Mouse (Mus musculus): ENCODE data around the gene AI597479. TPM values are rescaled to one million over a fixed set of nuclear protein-coding genes. Genes with fewer than 3 reads are reported as not detected.

The AI597479 gene
- polyA plus RNA-seq, 1 experiment from 2014 or later, result 38.6 TPM

- 46% methylated on average over 2 of the region's 2 CpGs for WGBS
- Histone ChIP-seq H3K36me3 (no peaks in the 10 kb centered on the region), H3K9ac (no peak overlapping the region), H3K27ac (replicated peaks) (no peak overlapping the region), H3K4me2 (no peak overlapping the region), H3K4me1 (replicated peaks) (no peaks in the 10 kb centered on the region), H3K9me3 (no peaks in the 10 kb centered on the region), H3K4me3 (no peak overlapping the region), H3K27me3 (no peaks in the 10 kb centered on the region)
- no peak for ATAC-seq (ENCODE audit: low read depth)
Measured at GRCm38 (mm10) chr1:43147474-43147873, 49.0 kb downstream of the AI597479 start.

- H3K9me3 ChIP-seq, result no peaks in the 10 kb centered on the region
- no peak for ATAC-seq (ENCODE audit: low read depth)
- no peak overlapping the region for H3K4me2 ChIP-seq
- H3K4me3 ChIP-seq, result no peak overlapping the region
- H3K4me1 ChIP-seq (replicated peaks), result no peaks in the 10 kb centered on the region
- no peaks in the 10 kb centered on the region for H3K36me3 ChIP-seq
- H3K9ac ChIP-seq, result no peak overlapping the region
- H3K27me3 ChIP-seq, result no peaks in the 10 kb centered on the region
- H3K27ac ChIP-seq (replicated peaks), result no peak overlapping the region
- 74% methylated on average over 3 of the region's 3 CpGs for WGBS
Measured at GRCm38 (mm10) chr1:43150225-43150624, 51.7 kb downstream of the AI597479 start.

GRCm38 (mm10) chr1:43152626-43153025 is 54.1 kb downstream of the AI597479 start:
- H3K36me3 ChIP-seq, result no peaks in the 10 kb centered on the region
- no peak overlapping the region for H3K27ac ChIP-seq (replicated peaks)
- no peak overlapping the region for H3K4me3 ChIP-seq
- H3K4me2 ChIP-seq, result no peak overlapping the region
- no peak for ATAC-seq (ENCODE audit: low read depth)
- no peaks in the 10 kb centered on the region for H3K4me1 ChIP-seq (replicated peaks)
- no peaks in the 10 kb centered on the region for H3K27me3 ChIP-seq
- H3K9ac ChIP-seq, result no peak overlapping the region
- no peaks in the 10 kb centered on the region for H3K9me3 ChIP-seq
- WGBS, result 92% methylated on average over 4 of the region's 4 CpGs

- ATAC-seq (ENCODE audit: low read depth), result no peak
- H3K4me3 ChIP-seq, result no peak overlapping the region
- no peaks in the 10 kb centered on the region for H3K27me3 ChIP-seq
- 85% methylated on average over 5 of the region's 5 CpGs for WGBS
- H3K4me2 ChIP-seq, result no peak overlapping the region
- no peaks in the 10 kb centered on the region for H3K4me1 ChIP-seq (replicated peaks)
- no peak overlapping the region for H3K27ac ChIP-seq (replicated peaks)
- no peaks in the 10 kb centered on the region for H3K9me3 ChIP-seq
- no peaks in the 10 kb centered on the region for H3K36me3 ChIP-seq
- H3K9ac ChIP-seq, result no peak overlapping the region
Measured at GRCm38 (mm10) chr1:43153538-43153937, 55.0 kb downstream of the AI597479 start.

- no peak overlapping the region for H3K27ac ChIP-seq (replicated peaks)
- H3K4me3 ChIP-seq, result no peak overlapping the region
- H3K36me3 ChIP-seq, result no peaks in the 10 kb centered on the region
- 65% methylated on average over 2 of the region's 2 CpGs for WGBS
- no peak overlapping the region for H3K9ac ChIP-seq
- H3K9me3 ChIP-seq, result no peaks in the 10 kb centered on the region
- ATAC-seq (ENCODE audit: low read depth), result no peak
- no peaks in the 10 kb centered on the region for H3K4me1 ChIP-seq (replicated peaks)
- no peak overlapping the region for H3K4me2 ChIP-seq
- no peaks in the 10 kb centered on the region for H3K27me3 ChIP-seq
Measured at GRCm38 (mm10) chr1:43154491-43154890, 56.0 kb downstream of the AI597479 start.

GRCm38 (mm10) chr1:43157907-43158306 is 59.4 kb downstream of the AI597479 start:
- ATAC-seq (ENCODE audit: low read depth), result no peak
- Histone ChIP-seq H3K9ac (no peak overlapping the region), H3K27ac (replicated peaks) (no peak overlapping the region), H3K4me1 (replicated peaks) (peaks cover 6% of the 10 kb centered on the region), H3K36me3 (no peaks in the 10 kb centered on the region), H3K27me3 (peaks cover 4% of the 10 kb centered on the region; the same call in 1 of the 2 replicates), H3K4me3 (no peak overlapping the region), H3K4me2 (no peak overlapping the region), H3K9me3 (no peaks in the 10 kb centered on the region)
- 88% methylated on average over 2 of the region's 2 CpGs for WGBS

- WGBS, result 71% methylated on average over 4 of the region's 4 CpGs
- Histone ChIP-seq H3K27me3 (peaks cover 4% of the 10 kb centered on the region; the same call in 1 of the 2 replicates), H3K4me2 (no peak overlapping the region), H3K27ac (replicated peaks) (no peak overlapping the region), H3K9ac (no peak overlapping the region), H3K4me3 (no peak overlapping the region), H3K9me3 (no peaks in the 10 kb centered on the region), H3K4me1 (replicated peaks) (peaks cover 16% of the 10 kb centered on the region), H3K36me3 (no peaks in the 10 kb centered on the region)
- ATAC-seq (ENCODE audit: low read depth), result no peak
Measured at GRCm38 (mm10) chr1:43159429-43159828, 60.9 kb downstream of the AI597479 start.

GRCm38 (mm10) chr1:43162394-43162793 is 63.9 kb downstream of the AI597479 start:
- 88% methylated on average over 3 of the region's 3 CpGs for WGBS
- no peaks in the 10 kb centered on the region for H3K36me3 ChIP-seq
- peak overlapping the region; percentile 69 for H3K4me3 ChIP-seq
- H3K27ac ChIP-seq (replicated peaks), result no peak overlapping the region
- H3K4me1 ChIP-seq (replicated peaks), result peaks cover 16% of the 10 kb centered on the region
- peaks cover 4% of the 10 kb centered on the region; the same call in 1 of the 2 replicates for H3K27me3 ChIP-seq
- peak overlapping the region; percentile 69 for H3K4me2 ChIP-seq
- no peak for ATAC-seq (ENCODE audit: low read depth)
- H3K9ac ChIP-seq, result no peak overlapping the region
- no peaks in the 10 kb centered on the region for H3K9me3 ChIP-seq

GRCm38 (mm10) chr1:43163084-43163466 is 64.6 kb downstream of the AI597479 start:
- Histone ChIP-seq H3K27ac (replicated peaks) (peak overlapping the region; percentile 57; the same call in 1 of the 2 replicates), H3K4me2 (peak overlapping the region; percentile 69), H3K4me3 (peak overlapping the region; percentile 69), H3K4me1 (replicated peaks) (peaks cover 16% of the 10 kb centered on the region), H3K27me3 (peaks cover 4% of the 10 kb centered on the region; the same call in 1 of the 2 replicates), H3K9me3 (no peaks in the 10 kb centered on the region), H3K36me3 (no peaks in the 10 kb centered on the region), H3K9ac (peak overlapping the region; percentile 85)
- peak; percentile 60 for ATAC-seq (ENCODE audit: low read depth)
- 0% methylated on average over 6 of the region's 6 CpGs for WGBS

GRCm38 (mm10) chr1:43163467-43164418 is 65.2 kb downstream of the AI597479 start:
- ATAC-seq (ENCODE audit: low read depth), result peak; percentile 95
- WGBS, result 5% methylated on average over 61 of the region's 61 CpGs

GRCm38 (mm10) chr1:43164582-43164981 is 66.1 kb downstream of the AI597479 start:
- peaks cover 16% of the 10 kb centered on the region for H3K4me1 ChIP-seq (replicated peaks)
- H3K9ac ChIP-seq, result no peak overlapping the region
- no peaks in the 10 kb centered on the region for H3K9me3 ChIP-seq
- 97% methylated on average over 5 of the region's 5 CpGs for WGBS
- H3K4me2 ChIP-seq, result no peak overlapping the region
- peaks cover 4% of the 10 kb centered on the region; the same call in 1 of the 2 replicates for H3K27me3 ChIP-seq
- H3K4me3 ChIP-seq, result no peak overlapping the region
- ATAC-seq (ENCODE audit: low read depth), result no peak
- no peaks in the 10 kb centered on the region for H3K36me3 ChIP-seq
- no peak overlapping the region for H3K27ac ChIP-seq (replicated peaks)

More at GRCm38 (mm10) chr1:43163467-43164418, 65.2 kb downstream of the AI597479 start:
- Histone ChIP-seq H3K4me1 (replicated peaks) (peaks cover 16% of the 10 kb centered on the region), H3K4me3 (peak overlapping the region; percentile 69), H3K27ac (replicated peaks) (peak overlapping the region; percentile 57), H3K27me3 (peaks cover 4% of the 10 kb centered on the region; the same call in 1 of the 2 replicates), H3K9me3 (no peaks in the 10 kb centered on the region), H3K4me2 (peak overlapping the region; percentile 69), H3K36me3 (no peaks in the 10 kb centered on the region), H3K9ac (peak overlapping the region; percentile 85)
